Mouse (Mus musculus) MEL (cell line): ENCODE results near the gene Xpo4. TPM values are rescaled to one million over a fixed set of nuclear protein-coding genes. Genes with fewer than 3 reads are reported as not detected.
A peak's percentile ranks its signal among the peaks of the same experiment; 100 is the strongest.

Experiments used
- DNase-seq: peaks from one replicate; pipeline ENCODE4 v3.0.0; 2011; ENCODE audit warnings: low read depth, low spot score
- H3K27ac ChIP-seq: 2 replicates; pipeline ENCODE4 v1.5.1; 2012; ENCODE audit warnings: low read depth, mild to moderate bottlenecking, control low read depth, low read length, moderate library complexity; ENCODE audit not compliant: control insufficient read depth
- H3K27me3 ChIP-seq, 2 experiments: fragments of 150-350 bp in 1 of 2; sonication (generic) in 1 of 2; 2 replicates each; pipeline ENCODE4 v1.6.1; 2012; ENCODE audit warnings: low read length in 2 of 2, mild to moderate bottlenecking in 2 of 2, improper control_type of control experiment in 1 of 2, moderate library complexity in 1 of 2; ENCODE audit not compliant: insufficient read depth in 2 of 2, control insufficient read depth in 1 of 2
- H3K36me3 ChIP-seq, 2 experiments: 2 replicates each; pipeline ENCODE4 v1.6.1; 2012 to 2014; ENCODE audit warnings: low read length in 2 of 2, improper control_type of control experiment in 1 of 2, inconsistent platforms in 1 of 2, mild to moderate bottlenecking in 1 of 2; ENCODE audit not compliant: insufficient read depth in 2 of 2, control insufficient read depth in 1 of 2
- H3K4me1 ChIP-seq, 2 experiments: fragments of 150-350 bp in 1 of 2; sonication (generic) in 1 of 2; 2 replicates each; pipeline ENCODE4 v1.6.1; 2012; ENCODE audit warnings: low read length in 2 of 2, improper control_type of control experiment in 1 of 2, mild to moderate bottlenecking in 1 of 2; ENCODE audit not compliant: insufficient read depth in 2 of 2, control insufficient read depth in 1 of 2
- H3K4me3 ChIP-seq, 2 experiments: fragments of 150-350 bp in 1 of 2; sonication (generic) in 1 of 2; 2 replicates each; pipeline ENCODE4 v1.5.1; 2012; ENCODE audit warnings: low read depth in 2 of 2, low read length in 2 of 2, mild to moderate bottlenecking in 2 of 2, moderate library complexity in 2 of 2, control low read depth in 1 of 2, improper control_type of control experiment in 1 of 2; ENCODE audit not compliant: control insufficient read depth in 1 of 2, insufficient read depth in 1 of 2
- H3K79me2 ChIP-seq: 2 replicates; pipeline ENCODE4 v1.6.1; 2012; ENCODE audit warnings: mild to moderate bottlenecking, low read length, moderate library complexity; ENCODE audit not compliant: control insufficient read depth, poor library complexity, insufficient read depth
- H3K9ac ChIP-seq: 2 replicates; pipeline ENCODE4 v1.6.1; 2012; ENCODE audit warnings: low read depth, mild to moderate bottlenecking, control low read depth, low read length, moderate library complexity; ENCODE audit not compliant: control insufficient read depth, poor library complexity, severe bottlenecking
- H3K9me3 ChIP-seq: fragments of 150-350 bp; sonication (generic); replicated peaks from 2 replicates; pipeline ENCODE4 v1.6.1; 2012; ENCODE audit warnings: mild to moderate bottlenecking, low read length, improper control_type of control experiment, moderate library complexity; ENCODE audit not compliant: insufficient read depth
- ETS1 ChIP-seq: IDR thresholded peaks from 2 replicates; pipeline ENCODE4 v1.6.1; 2012; ENCODE audit warnings: low read depth, mild to moderate bottlenecking, inconsistent platforms, low read length, improper control_type of control experiment, moderate library complexity
- KAT2A ChIP-seq: conservative IDR thresholded peaks from 2 replicates; pipeline ENCODE4 v1.6.1; 2012; ENCODE audit warnings: low read depth, low read length, improper control_type of control experiment, inconsistent platforms
- MAX ChIP-seq: IDR thresholded peaks from 2 replicates; pipeline ENCODE4 v1.6.1; 2011; ENCODE audit warnings: low read length, improper control_type of control experiment
- MEF2A ChIP-seq: IDR thresholded peaks from 2 replicates; pipeline ENCODE4 v1.6.1; 2014; ENCODE audit warnings: low read depth, mild to moderate bottlenecking, inconsistent platforms, low read length, improper control_type of control experiment; ENCODE audit not compliant: poor library complexity, insufficient replicate concordance, severe bottlenecking; ENCODE audit errors: extremely low read depth
- MXI1 ChIP-seq: IDR thresholded peaks from 2 replicates; pipeline ENCODE4 v1.6.1; 2011; ENCODE audit warnings: mild to moderate bottlenecking, low read depth, low read length, improper control_type of control experiment
- POLR2AphosphoS5 ChIP-seq: IDR thresholded peaks from 2 replicates; pipeline ENCODE4 v1.6.1; 2012; ENCODE audit warnings: low read depth, borderline replicate concordance, mild to moderate bottlenecking, inconsistent platforms, low read length, moderate library complexity, mixed read lengths
- RAD21 ChIP-seq: IDR thresholded peaks from 2 replicates; pipeline ENCODE4 v1.6.1; 2011; ENCODE audit warnings: mild to moderate bottlenecking, low read depth, low read length, improper control_type of control experiment
- RCOR1 ChIP-seq: IDR thresholded peaks from 2 replicates; pipeline ENCODE4 v1.6.1; 2012; ENCODE audit warnings: low read depth, mild to moderate bottlenecking, inconsistent platforms, low read length, improper control_type of control experiment
- SIN3A ChIP-seq: IDR thresholded peaks from 2 replicates; pipeline ENCODE4 v1.6.1; 2012; ENCODE audit warnings: low read length, improper control_type of control experiment, inconsistent platforms
- TAL1 ChIP-seq: IDR thresholded peaks from 2 replicates; pipeline ENCODE4 v1.6.1; 2012; ENCODE audit warnings: mild to moderate bottlenecking, inconsistent platforms, low read length, moderate library complexity, mixed read lengths
- polyA plus RNA-seq, 2 experiments: library from polyadenylated mRNA; stranded (reverse) in 1 of 2; unstranded in 1 of 2; fragments of >175 nt in 1 of 2; fragments of >200 nt in 1 of 2; gene quantifications; 2 replicates each; pipeline versions ENCODE4 v1.2.1 to v1.2.4; 2012; ENCODE audit warnings: low replicate concordance in 2 of 2, low read depth in 1 of 2; ENCODE audit not compliant: insufficient read length in 2 of 2, insufficient read depth in 1 of 2, missing spikeins in 1 of 2
- total RNA-seq: library from RNA; depleted of rRNA; stranded (reverse); fragments of 300-350 nt; gene quantifications from 2 replicates; pipeline ENCODE4 v1.2.3, GENCODE M21; 2012

Xpo4 gene
- total and polyA plus RNA-seq, 3 experiments = 32.3 to 46.5 TPM; not detected in 1

DNA sequence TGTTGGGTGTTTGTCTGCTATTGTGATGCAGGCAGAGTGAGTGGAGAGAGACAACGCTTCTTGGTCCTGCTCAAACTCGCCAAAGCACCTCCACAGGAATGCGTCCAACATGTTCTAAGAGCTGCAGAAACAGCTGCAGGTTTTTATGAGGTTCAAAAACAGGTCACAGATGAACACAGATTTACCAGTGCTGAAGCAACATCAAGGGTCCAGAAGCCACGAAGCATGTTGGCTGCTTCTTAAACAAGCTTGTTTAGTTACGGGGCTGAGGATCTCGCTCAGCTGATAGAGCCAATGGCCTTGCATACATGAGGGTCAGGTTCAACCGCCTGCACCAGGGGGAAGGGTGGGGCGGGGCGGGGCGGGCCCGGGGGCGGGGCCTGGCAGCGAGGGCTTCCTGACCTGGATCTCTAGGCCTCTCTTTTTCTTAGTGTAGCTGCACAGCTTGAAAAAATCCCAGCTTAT, 118.6 kb downstream of the Xpo4 start:
- Histone ChIP-seq H3K27me3 (no peaks in the 10 kb centered on the region), H3K27ac (peak overlapping the region; percentile 21), H3K9ac (peak overlapping the region; percentile 40), H3K36me3 (peaks cover 0 to 13% of the 10 kb centered on the region in 2 experiments; a peak in 2 of 4 replicates), H3K9me3 (no peaks in the 10 kb centered on the region), H3K4me3 (peak overlapping the region; percentile 24 to 63), H3K79me2 (no peaks in the 10 kb centered on the region), H3K4me1 (peaks cover 0 to 24% of the 10 kb centered on the region in 2 experiments; a peak in 2 of 4 replicates)
- TF ChIP-seq RAD21 = no peak
- TF ChIP-seq MXI1 = 0 out of 2 replicates have a peak, but pooled peaks have one; percentile 36
- peak; percentile 30; the same call in 1 of the 2 replicates for TF ChIP-seq ETS1
- TF ChIP-seq POLR2AphosphoS5 = no peak
- no peak for TF ChIP-seq MEF2A
- TF ChIP-seq RCOR1 = no peak
- TF ChIP-seq KAT2A = no peak
- 0 out of 2 replicates have a peak, but pooled peaks have one; percentile 26 for TF ChIP-seq SIN3A
- DNase-seq = peak; percentile 76

DNA sequence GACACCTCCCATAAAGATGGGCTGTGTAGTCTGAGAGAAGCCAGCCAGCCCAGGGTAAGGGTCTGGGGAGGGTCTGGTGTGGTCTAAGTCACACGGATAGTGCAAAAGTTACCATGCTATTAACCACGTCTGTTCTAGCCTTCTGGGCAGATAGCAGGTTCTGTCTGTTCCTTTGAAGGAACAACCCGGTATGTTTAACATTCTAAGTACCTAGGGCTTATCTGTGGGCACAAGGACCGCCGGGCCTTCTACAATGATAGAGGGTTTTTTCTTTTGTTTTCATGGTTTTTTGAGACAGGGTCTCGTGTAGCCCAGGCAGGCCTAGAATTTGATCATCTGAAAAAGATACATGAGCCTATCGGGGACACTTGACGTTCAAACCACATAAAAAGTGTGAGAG, 119.1 kb downstream of the Xpo4 start:
- Histone ChIP-seq H3K27ac (peak overlapping the region; percentile 21), H3K4me3 (peak overlapping the region; percentile 24 to 63), H3K9ac (peak overlapping the region; percentile 40), H3K27me3 (no peaks in the 10 kb centered on the region), H3K36me3 (peaks cover 0 to 13% of the 10 kb centered on the region in 2 experiments; a peak in 2 of 4 replicates), H3K9me3 (no peaks in the 10 kb centered on the region), H3K79me2 (no peaks in the 10 kb centered on the region), H3K4me1 (peaks cover 0 to 24% of the 10 kb centered on the region in 2 experiments; a peak in 2 of 4 replicates)
- TF ChIP-seq MAX (no peak), TAL1 (peak; percentile 39)
- DNase-seq = peak; percentile 53

DNA sequence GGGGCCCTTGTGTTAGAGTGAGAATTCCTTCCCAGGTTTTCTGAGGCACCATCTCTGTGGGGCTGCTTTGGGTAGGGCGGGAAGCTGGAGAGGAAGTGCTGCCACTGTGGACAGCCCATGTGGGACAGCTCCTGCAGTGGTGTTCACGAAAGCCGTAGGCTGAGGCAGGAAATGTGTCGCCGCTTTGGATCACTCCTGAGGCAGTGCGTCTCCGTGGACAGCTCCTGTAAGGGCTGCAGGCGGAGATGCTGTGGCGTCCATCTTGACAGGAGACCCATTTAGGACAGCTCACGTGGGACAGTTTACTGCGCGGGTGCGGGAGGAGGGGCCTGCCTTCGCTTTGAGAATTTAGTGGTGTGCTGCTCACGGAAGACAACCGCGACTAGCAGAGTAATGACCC, 119.7 kb downstream of the Xpo4 start:
- no peak overlapping the region for H3K27ac ChIP-seq
- no peaks in the 10 kb centered on the region for H3K79me2 ChIP-seq
- H3K4me1 ChIP-seq = peaks cover 0 to 24% of the 10 kb centered on the region in 2 experiments; a peak in 2 of 4 replicates
- DNase-seq = no peak
- H3K4me3 ChIP-seq = no peak overlapping the region
- TF ChIP-seq MXI1 (0 out of 2 replicates have a peak, but pooled peaks have one; percentile 8), MAX (no peak)
- no peaks in the 10 kb centered on the region for H3K9me3 ChIP-seq
- no peak overlapping the region for H3K9ac ChIP-seq
- H3K36me3 ChIP-seq = peaks cover 0 to 13% of the 10 kb centered on the region in 2 experiments; a peak in 2 of 4 replicates
- H3K27me3 ChIP-seq = no peaks in the 10 kb centered on the region
